Mouse (Mus musculus): ENCODE results near the gene Tulp4. TPM values are rescaled to one million over a fixed set of nuclear protein-coding genes. Genes with fewer than 3 reads are reported as not detected.
"Not testable (repeated sequence)": the region's sequence is repeated elsewhere in the genome, so short reads cannot be mapped to it uniquely, and the experiment has no call there.

Gene Tulp4
- polyA plus RNA-seq, 1 experiment from 2014 or later = 44.2 TPM

- not testable (repeated sequence) for H3K27ac ChIP-seq; H3K79me2 ChIP-seq (ENCODE audit: inconsistent target); H3K4me3 ChIP-seq (ENCODE audit: inconsistent target); H3K36me3 ChIP-seq (ENCODE audit: inconsistent target)
- 100% methylated on average over 2 of the region's 15 CpGs for WGBS (ENCODE audit: missing documents)
These were observed 191.0 kb downstream of the Tulp4 start for GRCm38 (mm10) chr17:6297060-6297795.

GRCm38 (mm10) chr17:6300190-6300863, 194.1 kb downstream of the Tulp4 start:
- not testable (repeated sequence) for H3K4me3 ChIP-seq (ENCODE audit: inconsistent target); H3K27ac ChIP-seq; H3K79me2 ChIP-seq (ENCODE audit: inconsistent target); H3K36me3 ChIP-seq (ENCODE audit: inconsistent target)
- WGBS (ENCODE audit: missing documents) = no CpG with 5 or more reads among the region's 12 CpGs

Other genes starting within 250 kb of the Tulp4 start
- gene Synj2, start 165.2 kb upstream of the Tulp4 start, polyA plus RNA-seq (2018) = 6.0 to 14.0 TPM (median 7.9 TPM) in 3 replicates
- 3.6 to 5.3 TPM (median 3.6 TPM) in 3 replicates for gene Serac1, start 26.7 kb upstream of the Tulp4 start, polyA plus RNA-seq (2018)
- gene Gtf2h5, start 26.7 kb upstream of the Tulp4 start, polyA plus RNA-seq (2018) = 32.2 to 52.2 TPM (median 36.2 TPM) in 3 replicates
- 12.7 to 21.3 TPM (median 19.3 TPM) in 3 replicates for gene Tmem181a, start 150.4 kb downstream of the Tulp4 start, polyA plus RNA-seq (2018)
- gene Dynlt1a, start 211.1 kb downstream of the Tulp4 start, polyA plus RNA-seq (2018) = 7.5 to 14.1 TPM (median 7.8 TPM) in 3 replicates

All from macrophage (primary cell).